Mouse (Mus musculus): ENCODE measurements at regions not wholly inside any gene's neighbourhood (a gene's known extent, or its start where the extent isn't known, plus 50 kb on each side); places are given as distances from the start of the nearest gene placed in this dataset.

GRCm38 (mm10) chr10:116726031-116726430 lies 144.7 kb upstream of the Cnot2 start:
- no peak for DNase-seq (ENCODE audit: low spot score in 2 of 2)

DNA sequence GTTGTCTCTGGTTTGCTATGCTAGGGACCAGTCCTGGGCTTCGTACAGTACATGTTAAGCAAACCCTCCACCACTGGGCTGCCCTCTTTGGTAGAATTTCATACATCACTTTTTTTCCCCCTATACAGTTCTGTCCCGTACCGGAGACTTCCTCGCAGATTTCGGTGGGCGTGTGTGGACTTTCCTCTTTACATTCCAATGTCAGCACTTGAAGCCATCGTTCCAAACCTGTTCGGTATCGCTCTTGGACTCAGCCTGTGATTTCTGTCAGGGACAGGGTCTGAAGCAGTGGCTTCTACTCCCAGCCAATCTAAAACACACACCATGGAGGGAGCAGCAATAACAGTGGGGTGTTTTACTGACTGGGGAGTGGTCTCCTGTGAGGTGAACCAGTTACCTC lies 140.7 kb upstream of the Cnot2 start:
- DNase-seq (ENCODE audit: low spot score in 2 of 2) = no peak

GRCm38 (mm10) chr10:116719616-116720015 lies 138.3 kb upstream of the Cnot2 start:
- no peak for DNase-seq (ENCODE audit: low spot score in 2 of 2)

DNA sequence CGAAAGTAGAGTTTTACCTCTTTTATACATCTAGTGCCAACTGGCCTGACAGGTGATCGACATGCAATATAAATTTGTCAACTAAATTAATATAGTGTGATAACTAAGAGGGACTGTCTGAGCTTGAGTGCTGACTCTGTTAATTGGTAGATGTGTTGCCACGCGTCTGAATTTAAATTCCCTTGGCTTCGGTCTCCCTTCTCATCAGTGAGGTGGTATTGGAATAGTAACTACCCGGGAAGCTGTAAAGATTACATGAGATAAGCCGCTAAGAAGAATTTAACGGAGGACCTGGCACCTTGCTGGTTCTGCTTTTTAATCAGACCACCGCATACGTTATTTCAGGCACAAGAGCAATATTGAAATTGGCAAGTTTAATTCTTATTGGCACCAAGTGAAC lies 136.7 kb upstream of the Cnot2 start:
- DNase-seq (ENCODE audit: low spot score in 2 of 2) = no peak

GRCm38 (mm10) chr10:116717017-116717643 lies 135.8 kb upstream of the Cnot2 start:
- DNase-seq (ENCODE audit: low spot score in 2 of 2) = peak in 1 of 2 experiments; percentile 45

DNA sequence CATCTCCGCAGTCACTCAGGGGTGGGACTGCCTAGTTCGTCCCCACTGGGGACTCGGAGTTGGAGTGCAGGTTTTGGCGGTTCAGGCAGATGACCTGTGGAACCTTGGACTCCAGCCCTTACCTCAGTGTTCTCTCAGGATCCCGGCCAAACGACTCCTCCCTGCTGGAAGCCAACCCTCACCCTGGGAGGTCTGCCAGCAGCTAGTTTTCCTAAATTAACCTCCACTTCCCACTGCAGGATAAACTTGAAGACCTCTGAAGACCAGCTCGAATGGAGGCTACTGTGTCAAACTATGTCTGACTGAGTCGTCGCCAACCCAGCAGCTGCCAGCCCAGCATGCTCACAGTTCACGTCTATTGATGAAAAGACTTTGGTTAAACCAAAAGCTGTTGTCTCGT lies 132.1 kb upstream of the Cnot2 start:
- peak in 1 of 2 experiments; percentile 6 for DNase-seq (ENCODE audit: low spot score in 2 of 2)

- no peak for DNase-seq (ENCODE audit: low spot score in 2 of 2)
These were observed 125.7 kb upstream of the Cnot2 start for GRCm38 (mm10) chr10:116707025-116707424.

DNA sequence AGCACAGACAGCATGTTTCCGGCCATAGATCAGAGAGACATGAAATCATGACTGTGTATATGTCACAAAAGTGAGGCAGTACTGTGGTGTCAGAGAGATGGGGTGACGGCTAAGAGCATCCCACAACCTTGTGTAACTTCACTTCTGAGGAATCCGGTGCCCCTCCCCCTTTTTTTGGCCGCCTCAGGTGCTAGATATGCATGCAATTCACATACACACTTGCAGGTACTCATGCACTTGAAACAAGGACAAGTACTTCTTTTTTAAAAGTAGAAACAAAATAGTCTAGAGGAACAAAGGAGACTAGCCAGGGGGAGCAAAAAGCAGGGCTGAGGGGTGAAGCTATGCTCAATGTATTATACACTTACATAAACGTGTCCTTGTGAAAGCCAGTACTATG lies 120.0 kb upstream of the Cnot2 start:
- no peak for DNase-seq (ENCODE audit: low spot score in 2 of 2)

- no peak for DNase-seq (ENCODE audit: low spot score in 2 of 2)
These were observed 118.4 kb upstream of the Cnot2 start for GRCm38 (mm10) chr10:116699711-116700110.

- peak in 1 of 2 experiments; percentile 30 for DNase-seq (ENCODE audit: low spot score in 2 of 2)
These were observed 116.5 kb upstream of the Cnot2 start for GRCm38 (mm10) chr10:116697628-116698316.

- no peak for DNase-seq (ENCODE audit: low spot score in 2 of 2)
These were observed 112.5 kb upstream of the Cnot2 start for GRCm38 (mm10) chr10:116693816-116694215.

DNA sequence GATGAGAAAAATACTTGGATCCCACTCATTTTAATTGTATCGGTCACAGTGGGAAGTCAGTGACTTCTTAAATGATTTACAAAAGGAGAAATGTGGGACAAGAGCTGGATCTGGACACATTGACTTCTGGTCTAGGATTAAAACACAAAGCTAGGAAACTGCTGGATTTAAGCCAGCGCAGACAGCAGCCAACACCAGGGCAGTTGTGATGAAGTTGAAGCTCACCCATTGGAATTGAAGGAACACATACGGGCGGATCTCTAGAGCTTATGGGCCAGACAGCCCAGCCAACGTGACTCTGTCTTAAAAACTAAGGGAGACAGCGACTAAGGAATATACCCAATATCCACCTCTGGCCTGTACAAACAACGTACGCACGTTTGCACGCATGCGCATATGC lies 105.4 kb upstream of the Cnot2 start:
- DNase-seq (ENCODE audit: low spot score in 2 of 2) = no peak

DNA sequence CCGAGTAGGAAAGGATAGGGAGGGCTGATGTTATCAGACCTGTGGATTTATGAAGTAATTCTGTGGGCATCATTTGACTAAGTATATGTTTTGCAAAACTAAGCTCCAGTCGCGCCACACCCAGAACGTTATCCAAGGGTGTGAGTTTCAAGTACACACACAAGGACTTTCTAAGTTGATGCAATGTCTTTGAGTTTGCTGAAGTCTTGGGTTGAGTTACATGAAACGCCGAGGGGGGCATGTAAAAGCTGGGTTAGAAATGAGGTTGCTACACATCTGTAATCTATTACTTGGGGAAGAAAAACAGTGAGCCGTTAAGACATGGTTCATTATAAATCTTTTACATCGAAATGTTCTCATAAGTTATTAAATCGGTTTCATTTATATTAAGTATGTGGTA lies 102.1 kb upstream of the Cnot2 start:
- no peak for DNase-seq (ENCODE audit: low spot score in 2 of 2)

- no peak for DNase-seq (ENCODE audit: low spot score in 2 of 2)
These were observed 97.8 kb upstream of the Cnot2 start for GRCm38 (mm10) chr10:116678950-116679735.

- DNase-seq (ENCODE audit: low spot score in 2 of 2) = no peak
These were observed 96.6 kb upstream of the Cnot2 start for GRCm38 (mm10) chr10:116677949-116678348.

DNA sequence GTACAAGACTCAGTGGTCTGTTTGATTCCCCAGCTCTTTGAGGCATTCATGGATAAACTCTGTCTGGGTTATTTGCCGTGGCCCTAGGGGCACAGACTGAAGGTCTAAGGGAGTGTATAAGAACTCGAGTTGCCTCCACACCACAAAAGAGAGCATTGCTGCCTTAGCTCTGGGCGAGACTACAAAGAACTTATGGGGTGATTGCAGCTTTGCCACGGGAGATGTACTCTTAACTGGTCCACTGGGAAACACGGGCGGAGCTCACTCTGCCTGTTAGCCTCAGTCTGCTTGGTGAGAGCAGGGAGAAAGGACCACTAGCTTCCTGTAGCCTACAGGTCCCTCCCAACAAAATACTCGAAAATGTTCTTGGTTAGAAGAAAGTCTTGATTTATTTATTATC lies 93.9 kb upstream of the Cnot2 start:
- no peak for DNase-seq (ENCODE audit: low spot score in 2 of 2)

DNA sequence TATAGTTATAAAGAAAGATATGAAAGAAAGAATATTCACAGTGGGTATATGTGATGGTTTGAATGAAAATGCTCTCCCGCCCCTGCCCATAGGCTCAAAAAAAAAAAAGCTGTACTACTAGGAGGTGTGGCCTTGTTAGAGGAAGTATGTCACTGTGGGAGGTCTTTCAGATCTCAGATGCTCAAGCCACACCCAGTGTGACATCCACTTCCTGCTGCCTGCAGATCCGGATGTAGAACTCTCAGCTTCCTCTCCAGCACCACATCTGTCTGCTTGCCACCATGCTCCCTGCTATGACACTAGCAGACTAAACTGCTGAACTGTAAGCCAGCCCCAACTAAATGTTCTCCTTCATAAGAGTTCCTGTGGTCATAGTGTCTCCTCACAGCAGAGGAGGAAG lies 93.0 kb upstream of the Cnot2 start:
- no peak for DNase-seq (ENCODE audit: low spot score in 2 of 2)

DNA sequence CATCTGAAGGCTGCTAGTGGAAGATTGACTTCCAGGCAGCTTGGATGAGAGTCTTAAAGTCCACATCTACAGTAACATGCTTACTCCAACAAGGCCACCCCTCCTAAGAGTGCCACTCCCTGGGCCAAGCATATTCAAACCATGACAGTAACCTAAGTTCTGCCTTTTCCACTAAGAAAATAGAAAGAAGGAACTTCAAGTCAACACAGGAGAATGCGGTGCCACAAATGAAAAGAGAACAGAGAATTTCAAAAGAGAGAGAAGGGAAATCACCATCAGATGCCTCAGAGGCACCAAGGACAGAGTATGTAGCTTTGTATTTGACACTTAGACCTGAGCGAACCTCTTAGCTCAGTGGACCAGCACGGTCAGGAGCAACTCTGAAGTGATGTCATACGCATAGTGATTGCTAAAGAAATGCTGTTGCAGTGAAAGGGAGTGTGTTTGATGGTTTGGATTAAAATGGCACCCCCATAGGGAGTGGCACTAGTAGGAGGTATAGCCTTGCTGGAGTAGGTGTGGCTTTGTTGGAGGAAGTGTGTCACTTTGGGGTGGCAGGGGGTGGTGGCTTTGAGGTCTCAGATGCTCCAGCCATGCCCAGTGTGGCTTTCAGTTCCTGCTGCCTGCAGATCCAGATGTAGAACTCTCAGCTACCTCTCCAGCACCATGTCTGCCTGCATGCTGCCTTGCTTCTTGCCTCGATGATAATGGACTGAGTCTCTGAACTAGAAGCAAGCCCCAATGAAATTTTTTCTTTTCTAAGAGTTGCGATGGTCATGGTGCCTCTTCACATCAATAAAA lies 77.1 kb upstream of the Cnot2 start:
- no peak for DNase-seq (ENCODE audit: low spot score in 2 of 2)

- DNase-seq (ENCODE audit: low spot score in 2 of 2) = no peak
These were observed 74.6 kb upstream of the Cnot2 start for GRCm38 (mm10) chr10:116655891-116656290.

DNA sequence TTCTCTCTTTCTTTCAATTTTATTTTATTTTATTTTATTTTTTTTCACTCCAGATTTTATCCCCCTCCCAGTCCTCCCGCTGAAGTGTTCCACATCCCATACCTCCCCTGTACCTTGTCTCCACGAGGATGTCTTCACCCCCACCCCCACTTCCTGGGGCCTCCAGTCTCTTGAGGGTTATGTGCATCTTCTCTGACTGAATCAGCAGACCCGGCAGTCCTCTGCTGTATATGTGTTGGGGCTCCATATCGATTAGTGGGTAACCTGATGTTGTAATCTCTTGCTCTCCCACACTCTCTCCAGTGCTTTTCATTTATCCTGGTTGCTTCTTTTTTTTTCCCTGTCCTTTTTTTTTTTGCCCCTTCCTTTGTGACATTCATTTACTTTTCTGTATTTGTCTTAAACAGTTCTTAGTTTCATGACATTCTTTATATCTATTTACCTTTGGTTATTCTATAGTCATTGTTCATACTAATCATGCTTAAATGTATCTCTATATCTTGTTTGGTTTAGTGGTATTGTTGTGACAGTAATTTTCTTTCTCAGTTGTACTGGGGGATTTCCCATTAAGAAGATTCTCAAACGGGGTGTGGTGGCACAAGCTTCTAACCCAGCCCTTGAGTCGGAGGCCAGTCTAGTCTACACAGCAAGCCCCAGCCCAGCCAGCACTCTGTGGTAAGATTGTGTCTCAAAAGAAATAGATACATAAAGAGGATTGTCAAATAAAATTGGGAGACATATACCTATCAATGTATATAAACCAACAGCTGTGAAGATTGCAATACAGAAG lies 73.9 kb upstream of the Cnot2 start:
- no peak for DNase-seq (ENCODE audit: low spot score in 2 of 2)

GRCm38 (mm10) chr10:116654091-116654490 lies 72.8 kb upstream of the Cnot2 start:
- no peak for DNase-seq (ENCODE audit: low spot score in 2 of 2)
